Mouse (Mus musculus): Measurements from ENCODE around the gene Ms4a4c. TPM values are rescaled to one million over a fixed set of nuclear protein-coding genes. Genes with fewer than 3 reads are reported as not detected.
"Not testable (repeated sequence)": the region's sequence is repeated elsewhere in the genome, so short reads cannot be mapped to it uniquely, and the experiment has no call there.

Ms4a4c gene
- polyA plus RNA-seq, 1 experiment from 2014 or later, result not detected

GRCm38 (mm10) chr19:11387685-11388084 lies 16.9 kb upstream of the Ms4a4c start:
- 75% methylated on average over 4 of the region's 4 CpGs for WGBS (ENCODE audit: insufficient replicate concordance)
- no peaks in the 10 kb centered on the region for H3K36me3 ChIP-seq (ENCODE audit: control insufficient read depth, insufficient read depth, low read length)

GRCm38 (mm10) chr19:11388949-11389348 lies 15.6 kb upstream of the Ms4a4c start:
- no peak for ATAC-seq (replicated peaks; ENCODE audit: insufficient number of reproducible peaks, low FRiP score, low TSS enrichment)
- no peaks in the 10 kb centered on the region for H3K27me3 ChIP-seq (ENCODE audit: control insufficient read depth, insufficient read depth, low read length)
- WGBS (ENCODE audit: insufficient replicate concordance), result 71% methylated on average over 2 of the region's 2 CpGs
- no peak overlapping the region for H3K4me3 ChIP-seq (ENCODE audit: low read depth, low read length)
- no peaks in the 10 kb centered on the region for H3K9me3 ChIP-seq (replicated peaks; ENCODE audit: control insufficient read depth, low read length)
- no peak overlapping the region for H3K9ac ChIP-seq (ENCODE audit: low read depth, low read length)
- H3K4me2 ChIP-seq, result no peak overlapping the region
- no peaks in the 10 kb centered on the region for H3K36me3 ChIP-seq (ENCODE audit: control insufficient read depth, insufficient read depth, low read length)
- H3K27ac ChIP-seq (ENCODE audit: low read depth, low read length), result no peak overlapping the region
- no peaks in the 10 kb centered on the region for H3K4me1 ChIP-seq (ENCODE audit: control insufficient read depth, insufficient read depth, low read length)

More at GRCm38 (mm10) chr19:11387685-11388084, 16.9 kb upstream of the Ms4a4c start:
- Histone ChIP-seq H3K4me3 (ENCODE audit: low read depth, low read length) (no peak overlapping the region), H3K27ac (ENCODE audit: low read depth, low read length) (no peak overlapping the region), H3K9ac (ENCODE audit: low read depth, low read length) (no peak overlapping the region), H3K9me3 (replicated peaks; ENCODE audit: control insufficient read depth, low read length) (no peaks in the 10 kb centered on the region), H3K4me2 (no peak overlapping the region), H3K4me1 (ENCODE audit: control insufficient read depth, insufficient read depth, low read length) (no peaks in the 10 kb centered on the region), H3K27me3 (ENCODE audit: control insufficient read depth, insufficient read depth, low read length) (no peaks in the 10 kb centered on the region)
- no peak for ATAC-seq (replicated peaks; ENCODE audit: insufficient number of reproducible peaks, low FRiP score, low TSS enrichment)

GRCm38 (mm10) chr19:11395769-11396168 lies 8.8 kb upstream of the Ms4a4c start:
- H3K36me3 ChIP-seq (ENCODE audit: control insufficient read depth, insufficient read depth, low read length), result no peaks in the 10 kb centered on the region
- no peak overlapping the region for H3K4me2 ChIP-seq
- H3K4me3 ChIP-seq (ENCODE audit: low read depth, low read length), result no peak overlapping the region
- no peaks in the 10 kb centered on the region for H3K4me1 ChIP-seq (ENCODE audit: control insufficient read depth, insufficient read depth, low read length)
- H3K9ac ChIP-seq (ENCODE audit: low read depth, low read length), result no peak overlapping the region
- no peaks in the 10 kb centered on the region for H3K27me3 ChIP-seq (ENCODE audit: control insufficient read depth, insufficient read depth, low read length)
- no peaks in the 10 kb centered on the region for H3K9me3 ChIP-seq (replicated peaks; ENCODE audit: control insufficient read depth, low read length)
- ATAC-seq (replicated peaks; ENCODE audit: insufficient number of reproducible peaks, low FRiP score, low TSS enrichment), result no peak
- no peak overlapping the region for H3K27ac ChIP-seq (ENCODE audit: low read depth, low read length)

- Histone ChIP-seq H3K9ac (ENCODE audit: low read depth, low read length) (no peak overlapping the region), H3K4me2 (no peak overlapping the region), H3K4me1 (ENCODE audit: control insufficient read depth, insufficient read depth, low read length) (no peaks in the 10 kb centered on the region), H3K36me3 (ENCODE audit: control insufficient read depth, insufficient read depth, low read length) (no peaks in the 10 kb centered on the region), H3K27ac (ENCODE audit: low read depth, low read length) (no peak overlapping the region), H3K9me3 (replicated peaks; ENCODE audit: control insufficient read depth, low read length) (no peaks in the 10 kb centered on the region), H3K27me3 (ENCODE audit: control insufficient read depth, insufficient read depth, low read length) (no peaks in the 10 kb centered on the region), H3K4me3 (ENCODE audit: low read depth, low read length) (no peak overlapping the region)
- no peak for ATAC-seq (replicated peaks; ENCODE audit: insufficient number of reproducible peaks, low FRiP score, low TSS enrichment)
Observed at GRCm38 (mm10) chr19:11407428-11407827, 2.9 kb downstream of the Ms4a4c start.

GRCm38 (mm10) chr19:11408591-11408990 lies 4.0 kb downstream of the Ms4a4c start:
- no peaks in the 10 kb centered on the region for H3K9me3 ChIP-seq (replicated peaks; ENCODE audit: control insufficient read depth, low read length)
- no peak overlapping the region for H3K4me3 ChIP-seq (ENCODE audit: low read depth, low read length)
- no peak overlapping the region for H3K9ac ChIP-seq (ENCODE audit: low read depth, low read length)
- no peaks in the 10 kb centered on the region for H3K4me1 ChIP-seq (ENCODE audit: control insufficient read depth, insufficient read depth, low read length)
- no peaks in the 10 kb centered on the region for H3K36me3 ChIP-seq (ENCODE audit: control insufficient read depth, insufficient read depth, low read length)
- ATAC-seq (replicated peaks; ENCODE audit: insufficient number of reproducible peaks, low FRiP score, low TSS enrichment), result no peak
- H3K27me3 ChIP-seq (ENCODE audit: control insufficient read depth, insufficient read depth, low read length), result no peaks in the 10 kb centered on the region
- WGBS (ENCODE audit: insufficient replicate concordance), result 67% methylated on average over 1 of the region's 1 CpGs
- H3K27ac ChIP-seq (ENCODE audit: low read depth, low read length), result no peak overlapping the region
- no peak overlapping the region for H3K4me2 ChIP-seq

- no peaks in the 10 kb centered on the region for H3K27me3 ChIP-seq (ENCODE audit: control insufficient read depth, insufficient read depth, low read length)
- H3K27ac ChIP-seq (ENCODE audit: low read depth, low read length), result no peak overlapping the region
- H3K36me3 ChIP-seq (ENCODE audit: control insufficient read depth, insufficient read depth, low read length), result no peaks in the 10 kb centered on the region
- ATAC-seq (replicated peaks; ENCODE audit: insufficient number of reproducible peaks, low FRiP score, low TSS enrichment), result no peak
- no peaks in the 10 kb centered on the region for H3K9me3 ChIP-seq (replicated peaks; ENCODE audit: control insufficient read depth, low read length)
- H3K4me3 ChIP-seq (ENCODE audit: low read depth, low read length), result no peak overlapping the region
- 75% methylated on average over 1 of the region's 1 CpGs for WGBS (ENCODE audit: insufficient replicate concordance)
- H3K9ac ChIP-seq (ENCODE audit: low read depth, low read length), result no peak overlapping the region
- no peak overlapping the region for H3K4me2 ChIP-seq
- H3K4me1 ChIP-seq (ENCODE audit: control insufficient read depth, insufficient read depth, low read length), result no peaks in the 10 kb centered on the region
Observed at GRCm38 (mm10) chr19:11411640-11412039, 7.1 kb downstream of the Ms4a4c start.

- H3K9ac ChIP-seq (ENCODE audit: low read depth, low read length), result no peak overlapping the region
- no peak overlapping the region for H3K4me2 ChIP-seq
- no peak for ATAC-seq (replicated peaks; ENCODE audit: insufficient number of reproducible peaks, low FRiP score, low TSS enrichment)
- H3K9me3 ChIP-seq (replicated peaks; ENCODE audit: control insufficient read depth, low read length), result no peaks in the 10 kb centered on the region
- no peaks in the 10 kb centered on the region for H3K27me3 ChIP-seq (ENCODE audit: control insufficient read depth, insufficient read depth, low read length)
- H3K4me3 ChIP-seq (ENCODE audit: low read depth, low read length), result no peak overlapping the region
- no peaks in the 10 kb centered on the region for H3K36me3 ChIP-seq (ENCODE audit: control insufficient read depth, insufficient read depth, low read length)
- WGBS (ENCODE audit: insufficient replicate concordance), result 83% methylated on average over 1 of the region's 1 CpGs
- no peak overlapping the region for H3K27ac ChIP-seq (ENCODE audit: low read depth, low read length)
- no peaks in the 10 kb centered on the region for H3K4me1 ChIP-seq (ENCODE audit: control insufficient read depth, insufficient read depth, low read length)
Observed at GRCm38 (mm10) chr19:11414084-11414483, 9.5 kb downstream of the Ms4a4c start.

GRCm38 (mm10) chr19:11415581-11415980 lies 11.0 kb downstream of the Ms4a4c start:
- Histone ChIP-seq H3K4me2 (no peak overlapping the region), H3K36me3 (ENCODE audit: control insufficient read depth, insufficient read depth, low read length) (no peaks in the 10 kb centered on the region), H3K27ac (ENCODE audit: low read depth, low read length) (no peak overlapping the region), H3K9ac (ENCODE audit: low read depth, low read length) (no peak overlapping the region), H3K4me3 (ENCODE audit: low read depth, low read length) (no peak overlapping the region), H3K27me3 (ENCODE audit: control insufficient read depth, insufficient read depth, low read length) (no peaks in the 10 kb centered on the region), H3K9me3 (replicated peaks; ENCODE audit: control insufficient read depth, low read length) (no peaks in the 10 kb centered on the region), H3K4me1 (ENCODE audit: control insufficient read depth, insufficient read depth, low read length) (no peaks in the 10 kb centered on the region)
- WGBS (ENCODE audit: insufficient replicate concordance), result 71% methylated on average over 3 of the region's 3 CpGs
- no peak for ATAC-seq (replicated peaks; ENCODE audit: insufficient number of reproducible peaks, low FRiP score, low TSS enrichment)

- not testable (repeated sequence) for H3K4me1 ChIP-seq (ENCODE audit: control insufficient read depth, insufficient read depth, low read length); H3K27me3 ChIP-seq (ENCODE audit: control insufficient read depth, insufficient read depth, low read length); ATAC-seq (replicated peaks; ENCODE audit: insufficient number of reproducible peaks, low FRiP score, low TSS enrichment); H3K4me3 ChIP-seq (ENCODE audit: low read depth, low read length); H3K27ac ChIP-seq (ENCODE audit: low read depth, low read length); H3K4me2 ChIP-seq; H3K9me3 ChIP-seq (replicated peaks; ENCODE audit: control insufficient read depth, low read length); H3K9ac ChIP-seq (ENCODE audit: low read depth, low read length); H3K36me3 ChIP-seq (ENCODE audit: control insufficient read depth, insufficient read depth, low read length)
- 59% methylated on average over 1 of the region's 3 CpGs for WGBS (ENCODE audit: insufficient replicate concordance)
Observed at GRCm38 (mm10) chr19:11418865-11419264, 14.3 kb downstream of the Ms4a4c start.
